Mouse (Mus musculus): ENCODE data around the gene Olfr832. TPM values are rescaled to one million over a fixed set of nuclear protein-coding genes. Genes with fewer than 3 reads are reported as not detected.
"Not testable (repeated sequence)": the region's sequence is repeated elsewhere in the genome, so short reads cannot be mapped to it uniquely, and the experiment has no call there.

Olfr832 gene
- not detected in 2 replicates for total RNA-seq (2021)
- long read RNA-seq, experiment 1: 0 reads
- long read RNA-seq, experiment 2: 0 reads

GRCm38 (mm10) chr9:18936822-18937221 is at the start of gene Olfr832:
Gene Olfr832, plus strand, starts transcription at chr9:18937122.
- DNase-seq: not testable (repeated sequence)

- DNase-seq: not testable (repeated sequence)
These were observed 29.2 kb upstream of the Olfr832 start for GRCm38 (mm10) chr9:18907699-18908098.

- DNase-seq: not testable (repeated sequence)
These were observed 9.0 kb upstream of the Olfr832 start for GRCm38 (mm10) chr9:18927921-18928320.

GRCm38 (mm10) chr9:18962021-18962420 is 25.1 kb downstream of the Olfr832 start:
- DNase-seq: no peak

- no peak for DNase-seq
These were observed 50.8 kb downstream of the Olfr832 start, which contains the start of gene Olfr834 for GRCm38 (mm10) chr9:18987690-18988089. Gene Olfr834, plus strand, starts transcription at chr9:18987990.

Other genes starting within 250 kb of the Olfr832 start
- gene Olfr24, start 173.1 kb upstream of the Olfr832 start, total RNA-seq (2021): not detected in 2 replicates
- not detected in 2 replicates for gene Olfr828, start 117.6 kb upstream of the Olfr832 start, total RNA-seq (2021)
- not detected in 2 replicates for gene Olfr829, start 82.2 kb upstream of the Olfr832 start, total RNA-seq (2021)
- gene Olfr830, start 62.4 kb upstream of the Olfr832 start, total RNA-seq (2021): not detected in 2 replicates
- gene Olfr834, start 50.9 kb downstream of the Olfr832 start, total RNA-seq (2021): not detected in 2 replicates
- not detected in 2 replicates for gene Olfr835, start 95.6 kb downstream of the Olfr832 start, total RNA-seq (2021)
- not detected in 2 replicates for gene Olfr836, start 183.3 kb downstream of the Olfr832 start, total RNA-seq (2021)
- not detected in 2 replicates for gene Olfr837, start 199.2 kb downstream of the Olfr832 start, total RNA-seq (2021)
- gene Olfr839-ps1, start 240.2 kb downstream of the Olfr832 start, total RNA-seq (2021): not detected in 2 replicates